Mouse (Mus musculus): ENCODE results near the gene Tmem274. TPM values are rescaled to one million over a fixed set of nuclear protein-coding genes. Genes with fewer than 3 reads are reported as not detected.

The Tmem274 gene
- polyA plus RNA-seq, 1 experiment from 2014 or later, result 0.35 TPM

DNA sequence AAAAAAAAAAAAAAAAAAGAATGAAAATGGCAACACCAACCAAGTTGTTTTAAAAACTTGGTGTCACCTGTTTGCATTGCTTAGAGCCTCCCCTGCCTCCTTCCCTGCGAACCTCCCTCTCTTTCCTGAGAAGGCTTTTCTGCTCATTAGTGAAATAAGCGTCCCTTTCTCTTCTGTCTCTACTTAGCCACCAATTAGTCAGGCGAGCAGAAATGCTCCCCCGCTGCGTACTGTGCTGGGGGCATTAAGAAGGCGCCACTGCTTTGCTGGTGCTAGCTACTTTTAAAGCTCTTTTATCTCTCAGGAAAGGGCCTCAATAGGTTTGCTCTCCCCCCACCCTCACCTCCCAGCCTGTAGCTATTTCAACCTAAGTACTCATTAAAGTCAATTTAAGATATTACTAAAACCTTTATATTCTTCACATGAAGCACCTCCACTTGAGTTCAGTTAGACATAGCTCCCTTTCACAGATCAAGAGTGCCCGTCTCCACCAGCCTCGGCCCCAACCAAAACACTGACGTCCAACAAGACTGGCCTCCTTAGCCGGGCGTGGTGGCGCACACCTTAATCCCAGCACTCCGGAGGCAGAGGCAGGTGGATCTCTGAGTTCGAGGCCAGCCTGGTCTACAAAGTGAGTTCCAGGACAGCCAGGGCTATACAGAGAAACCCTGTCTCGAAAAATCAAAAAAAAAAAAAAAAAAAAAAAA, 28.2 kb downstream of the Tmem274 start:
- peaks cover 3% of the 10 kb centered on the region; the same call in 1 of the 2 replicates for H3K36me3 ChIP-seq
- no peak for ATAC-seq (replicated peaks; ENCODE audit: insufficient number of reproducible peaks, insufficient read depth, low FRiP score, low read depth)
- H3K4me1 ChIP-seq (replicated peaks), result no peaks in the 10 kb centered on the region
- H3K4me3 ChIP-seq, result no peak overlapping the region
- H3K9ac ChIP-seq, result no peak overlapping the region
- 70% methylated on average over 14 of the region's 15 CpGs for WGBS
- H3K27me3 ChIP-seq, result no peaks in the 10 kb centered on the region
- no peak overlapping the region for H3K27ac ChIP-seq
- H3K9me3 ChIP-seq (replicated peaks), result no peaks in the 10 kb centered on the region
- no peak overlapping the region for H3K4me2 ChIP-seq

DNA sequence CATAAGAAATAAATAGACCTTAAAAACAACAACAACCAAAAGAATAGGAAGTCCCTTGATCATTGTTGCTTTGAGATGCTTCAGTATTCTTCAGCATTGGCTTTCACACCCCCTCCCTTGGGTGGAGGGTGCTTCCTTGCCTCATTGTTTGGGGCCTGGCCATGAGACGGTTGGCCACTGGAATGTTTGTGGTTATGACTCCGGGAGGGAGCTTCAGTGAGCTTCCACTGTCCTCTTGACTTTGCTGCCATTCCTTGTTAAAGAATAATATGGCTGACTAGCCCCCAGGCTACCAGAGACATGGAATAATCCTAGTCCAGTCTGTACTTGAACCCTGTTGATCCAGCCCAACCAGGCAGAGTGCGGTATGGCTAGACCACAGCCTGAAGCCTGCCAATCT, 29.7 kb downstream of the Tmem274 start:
- no peaks in the 10 kb centered on the region for H3K27me3 ChIP-seq
- H3K9ac ChIP-seq, result no peak overlapping the region
- ATAC-seq (replicated peaks; ENCODE audit: insufficient number of reproducible peaks, insufficient read depth, low FRiP score, low read depth), result no peak
- no peaks in the 10 kb centered on the region for H3K9me3 ChIP-seq (replicated peaks)
- no peak overlapping the region for H3K27ac ChIP-seq
- H3K36me3 ChIP-seq, result no peaks in the 10 kb centered on the region
- WGBS, result 75% methylated on average over 3 of the region's 3 CpGs
- no peaks in the 10 kb centered on the region for H3K4me1 ChIP-seq (replicated peaks)
- no peak overlapping the region for H3K4me3 ChIP-seq
- H3K4me2 ChIP-seq, result no peak overlapping the region

DNA sequence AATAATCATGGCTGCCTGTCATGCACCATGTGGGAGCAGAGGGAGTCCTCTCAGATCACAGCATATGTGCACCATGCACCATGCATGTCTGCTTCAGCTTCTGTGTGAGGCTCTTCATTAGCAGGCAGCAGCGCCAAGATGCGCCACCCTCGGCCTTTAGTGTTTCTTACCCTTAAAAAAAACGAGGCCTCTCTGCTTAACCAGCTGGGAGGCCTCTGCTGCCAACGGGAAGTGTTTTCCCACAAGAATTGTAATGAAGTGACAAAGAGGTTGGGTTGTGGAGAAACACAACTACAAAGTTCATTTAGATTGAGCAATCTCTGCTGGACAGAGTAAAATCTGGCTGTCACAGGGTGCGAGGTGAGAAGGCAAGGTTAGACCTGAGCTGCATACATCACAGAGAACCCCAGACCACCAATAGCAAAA, 34.1 kb downstream of the Tmem274 start:
- H3K9me3 ChIP-seq (replicated peaks), result no peaks in the 10 kb centered on the region
- H3K4me2 ChIP-seq, result no peak overlapping the region
- 52% methylated on average over 6 of the region's 6 CpGs for WGBS
- H3K4me1 ChIP-seq (replicated peaks), result no peaks in the 10 kb centered on the region
- no peak overlapping the region for H3K27ac ChIP-seq
- no peak overlapping the region for H3K4me3 ChIP-seq
- no peak overlapping the region for H3K9ac ChIP-seq
- no peaks in the 10 kb centered on the region for H3K36me3 ChIP-seq
- ATAC-seq (replicated peaks; ENCODE audit: insufficient number of reproducible peaks, insufficient read depth, low FRiP score, low read depth), result no peak
- H3K27me3 ChIP-seq, result no peaks in the 10 kb centered on the region

DNA sequence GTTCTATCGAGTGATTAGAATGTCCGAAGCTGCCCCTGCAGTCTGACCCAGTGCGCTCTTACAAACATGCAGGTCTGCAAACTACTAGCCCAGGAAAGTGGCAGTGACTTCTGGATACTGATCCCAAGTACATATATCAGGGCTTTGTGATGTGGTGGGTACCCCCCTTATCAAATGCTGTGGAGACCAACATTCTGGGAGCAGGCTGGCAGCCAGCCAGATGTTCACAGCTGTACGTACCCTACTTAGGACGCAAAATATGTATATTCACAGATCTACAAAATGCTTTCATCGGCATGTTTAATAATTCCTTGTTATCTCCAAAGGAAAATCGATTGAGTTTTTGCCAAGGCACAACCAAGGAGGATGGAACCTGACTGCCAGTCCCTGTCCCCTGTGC, 34.9 kb downstream of the Tmem274 start:
- Histone ChIP-seq H3K27ac (no peak overlapping the region), H3K9ac (no peak overlapping the region), H3K4me3 (no peak overlapping the region), H3K27me3 (no peaks in the 10 kb centered on the region), H3K9me3 (replicated peaks) (no peaks in the 10 kb centered on the region), H3K36me3 (no peaks in the 10 kb centered on the region), H3K4me2 (no peak overlapping the region), H3K4me1 (replicated peaks) (no peaks in the 10 kb centered on the region)
- ATAC-seq (replicated peaks; ENCODE audit: insufficient number of reproducible peaks, insufficient read depth, low FRiP score, low read depth), result no peak
- WGBS, result 63% methylated on average over 7 of the region's 7 CpGs

DNA sequence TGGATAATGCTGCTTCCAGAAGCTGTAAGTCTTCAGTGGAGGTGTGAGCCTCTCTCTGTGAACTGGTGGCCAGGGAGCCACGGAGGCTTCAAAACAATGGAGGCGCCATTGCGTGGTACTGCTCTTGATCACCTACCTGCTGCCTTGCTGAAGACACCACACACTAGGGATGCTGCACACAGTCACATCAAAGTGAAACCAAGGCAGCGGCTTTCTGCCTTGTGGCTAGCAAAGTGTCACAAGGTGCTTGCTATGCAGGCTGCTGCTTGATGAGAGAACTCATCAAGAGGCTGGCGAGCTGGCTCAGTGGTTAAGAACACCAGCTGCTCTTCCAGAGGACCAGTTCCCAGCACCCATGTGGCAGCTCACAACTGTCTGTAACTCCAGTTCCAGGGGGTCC, 38.5 kb downstream of the Tmem274 start:
- H3K9ac ChIP-seq, result no peak overlapping the region
- 89% methylated on average over 5 of the region's 5 CpGs for WGBS
- H3K27ac ChIP-seq, result no peak overlapping the region
- H3K27me3 ChIP-seq, result no peaks in the 10 kb centered on the region
- H3K9me3 ChIP-seq (replicated peaks), result no peaks in the 10 kb centered on the region
- H3K36me3 ChIP-seq, result no peaks in the 10 kb centered on the region
- no peak overlapping the region for H3K4me3 ChIP-seq
- peaks cover 13% of the 10 kb centered on the region for H3K4me1 ChIP-seq (replicated peaks)
- H3K4me2 ChIP-seq, result no peak overlapping the region
- ATAC-seq (replicated peaks; ENCODE audit: insufficient number of reproducible peaks, insufficient read depth, low FRiP score, low read depth), result no peak

DNA sequence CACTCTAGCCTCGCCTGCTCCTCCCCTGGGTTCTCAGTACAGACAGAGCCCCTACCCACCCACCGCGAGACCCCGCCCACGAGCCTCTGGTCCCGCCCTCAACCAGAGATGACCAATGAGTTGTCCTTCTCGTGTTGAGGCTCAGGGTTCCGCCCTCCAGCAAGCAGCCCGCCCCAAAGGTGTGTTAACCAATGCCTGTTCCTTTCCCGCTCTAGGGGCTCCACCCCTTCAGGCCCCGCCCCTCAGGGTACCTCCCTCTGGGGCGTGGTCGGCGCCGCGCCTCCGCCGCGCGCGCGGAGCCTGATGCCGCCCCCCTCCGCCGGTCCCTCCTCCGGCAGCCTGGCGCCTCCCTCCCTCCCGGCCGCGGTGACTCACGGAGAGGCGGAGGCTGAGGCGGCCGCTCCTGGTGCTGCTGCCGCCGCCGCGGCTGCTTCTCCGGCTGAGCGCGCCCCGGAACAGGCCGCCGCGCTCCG, 40.7 kb downstream of the Tmem274 start, which contains the start of gene Ctnnbip1:
Ctnnbip1 (plus strand) TSS at position 369 of the 473 bp plus-strand sequence.
- Histone ChIP-seq H3K9me3 (replicated peaks) (no peaks in the 10 kb centered on the region), H3K4me2 (peak within 1 kb of the TSS; percentile 97), H3K9ac (peak within 1 kb of the TSS; percentile 88), H3K27me3 (no peaks in the 10 kb centered on the region), H3K27ac (peak within 1 kb of the TSS; percentile 69), H3K36me3 (no peaks in the 10 kb centered on the region), H3K4me1 (replicated peaks) (peaks cover 18% of the 10 kb centered on the region), H3K4me3 (peak within 1 kb of the TSS; percentile 91)
- peak; percentile 99 for ATAC-seq (replicated peaks; ENCODE audit: insufficient number of reproducible peaks, insufficient read depth, low FRiP score, low read depth)
- 1% methylated on average over 45 of the region's 46 CpGs for WGBS

DNA sequence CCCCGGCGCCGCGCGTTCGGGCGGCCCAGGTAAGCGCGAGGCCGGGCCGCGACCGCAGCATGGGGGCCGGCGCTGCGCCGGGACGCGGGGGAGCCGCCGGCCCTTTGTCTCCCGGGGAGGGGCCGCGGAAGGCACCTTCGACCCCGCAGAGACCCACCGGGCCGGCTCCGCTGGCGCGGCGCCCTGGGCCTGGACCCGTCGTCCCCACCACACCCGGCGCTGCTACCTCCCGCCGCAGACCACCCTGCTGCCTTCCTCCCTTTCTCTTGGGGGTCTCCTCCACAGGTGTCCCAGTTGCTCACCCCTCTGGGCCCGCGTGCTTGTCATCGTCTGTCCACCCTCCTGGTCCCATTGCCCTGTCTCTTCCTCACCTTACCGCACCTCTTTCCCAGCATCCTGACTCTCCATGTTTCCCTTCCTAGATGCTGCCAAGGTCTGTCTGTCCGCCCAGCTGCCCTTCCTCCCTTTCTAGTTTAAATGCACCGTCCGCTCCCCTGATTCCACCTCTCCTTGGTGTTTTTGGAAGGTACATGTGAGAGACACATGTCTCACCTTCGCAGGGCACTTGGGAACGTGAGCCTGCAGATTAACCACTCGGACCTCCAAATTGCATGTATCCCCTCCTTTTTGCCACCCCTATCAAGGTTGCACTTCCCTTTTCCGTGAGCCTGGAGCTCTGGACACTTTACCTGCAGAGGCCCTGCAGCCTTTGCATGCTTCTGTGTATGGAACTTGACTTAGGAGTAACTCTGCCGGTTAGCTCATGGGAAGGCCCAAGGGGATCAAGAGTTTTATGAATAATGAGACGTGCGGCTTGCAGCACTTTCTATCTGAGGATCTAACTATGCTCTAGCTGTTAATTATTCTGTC, 41.4 kb downstream of the Tmem274 start:
- Histone ChIP-seq H3K36me3 (no peaks in the 10 kb centered on the region), H3K27ac (peak overlapping the region; percentile 69), H3K4me2 (peak overlapping the region; percentile 97), H3K4me1 (replicated peaks) (peaks cover 21% of the 10 kb centered on the region), H3K27me3 (no peaks in the 10 kb centered on the region), H3K9ac (peak overlapping the region; percentile 88), H3K4me3 (peak overlapping the region; percentile 91), H3K9me3 (replicated peaks) (no peaks in the 10 kb centered on the region)
- ATAC-seq (replicated peaks; ENCODE audit: insufficient number of reproducible peaks, insufficient read depth, low FRiP score, low read depth), result no peak
- WGBS, result 5% methylated on average over 49 of the region's 52 CpGs

DNA sequence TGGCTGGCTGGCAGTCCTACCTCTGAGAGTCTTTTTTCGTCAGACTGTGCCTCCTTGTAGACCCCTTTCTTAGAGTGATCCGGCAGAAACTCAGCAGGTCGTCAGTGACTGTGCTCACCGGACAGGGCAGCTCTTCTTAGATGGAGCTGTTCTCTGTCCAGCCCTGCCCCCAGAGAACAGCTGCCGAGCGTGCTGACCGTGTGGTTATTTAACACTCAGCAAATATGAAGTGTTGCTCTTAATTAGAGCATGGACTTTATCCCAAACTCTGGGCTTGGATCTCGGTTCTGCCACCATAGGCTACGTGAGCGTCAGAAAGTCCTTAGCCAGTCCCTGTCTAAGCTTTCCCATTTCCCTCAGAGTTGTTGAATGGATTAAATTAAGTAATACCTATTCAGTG, 44.1 kb downstream of the Tmem274 start:
- no peak for ATAC-seq (replicated peaks; ENCODE audit: insufficient number of reproducible peaks, insufficient read depth, low FRiP score, low read depth)
- Histone ChIP-seq H3K9ac (no peak overlapping the region), H3K4me2 (no peak overlapping the region), H3K27ac (no peak overlapping the region), H3K36me3 (no peaks in the 10 kb centered on the region), H3K4me3 (no peak overlapping the region), H3K9me3 (replicated peaks) (no peaks in the 10 kb centered on the region), H3K27me3 (no peaks in the 10 kb centered on the region), H3K4me1 (replicated peaks) (peaks cover 40% of the 10 kb centered on the region)
- 68% methylated on average over 10 of the region's 10 CpGs for WGBS

DNA sequence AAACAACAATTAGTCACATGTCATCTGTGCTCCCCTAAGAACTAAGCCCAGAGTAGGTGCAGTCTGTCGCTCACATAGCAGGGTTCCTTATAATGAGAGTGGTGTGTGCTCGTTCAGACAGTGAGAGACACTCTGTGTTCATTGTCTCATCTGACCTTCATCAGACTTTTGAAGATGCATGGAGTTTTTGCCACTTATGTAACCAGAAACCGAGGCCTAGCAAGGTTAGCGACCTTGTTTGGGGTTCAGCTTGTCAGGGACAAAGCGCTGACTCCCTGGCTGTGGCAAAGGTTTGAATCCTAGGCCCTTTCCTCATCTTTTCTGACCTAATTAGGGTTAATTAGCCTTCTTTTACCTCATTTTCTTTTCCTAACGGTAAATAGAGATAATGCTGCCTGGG, 46.8 kb downstream of the Tmem274 start:
- no peaks in the 10 kb centered on the region for H3K9me3 ChIP-seq (replicated peaks)
- ATAC-seq (replicated peaks; ENCODE audit: insufficient number of reproducible peaks, insufficient read depth, low FRiP score, low read depth), result no peak
- H3K4me3 ChIP-seq, result no peak overlapping the region
- no peak overlapping the region for H3K4me2 ChIP-seq
- H3K4me1 ChIP-seq (replicated peaks), result peaks cover 52% of the 10 kb centered on the region
- no peak overlapping the region for H3K9ac ChIP-seq
- 89% methylated on average over 6 of the region's 6 CpGs for WGBS
- no peaks in the 10 kb centered on the region for H3K36me3 ChIP-seq
- H3K27me3 ChIP-seq, result no peaks in the 10 kb centered on the region
- H3K27ac ChIP-seq, result no peak overlapping the region

DNA sequence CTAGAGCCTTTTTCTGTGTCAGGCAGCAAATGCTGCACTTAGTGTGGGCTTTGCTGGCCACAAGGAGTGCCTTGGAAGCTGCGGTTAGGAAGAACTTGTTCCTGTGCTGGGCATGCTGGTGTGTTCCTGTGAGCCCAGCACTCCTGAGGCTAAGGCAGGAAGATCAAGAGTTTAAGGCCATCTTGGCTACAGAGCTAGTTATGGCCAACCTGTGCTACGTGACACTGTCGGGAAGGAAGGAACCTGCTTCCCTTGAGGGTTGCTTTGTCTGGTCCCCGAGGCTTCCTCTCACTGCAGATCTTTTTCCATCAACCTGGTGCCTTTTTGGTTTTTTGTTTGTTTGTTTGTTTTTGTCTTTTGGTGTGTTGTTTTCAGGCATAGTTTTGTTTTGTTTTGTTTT, 48.0 kb downstream of the Tmem274 start:
- H3K27ac ChIP-seq, result peak overlapping the region; percentile 46; the same call in 1 of the 2 replicates
- ATAC-seq (replicated peaks; ENCODE audit: insufficient number of reproducible peaks, insufficient read depth, low FRiP score, low read depth), result no peak
- no peaks in the 10 kb centered on the region for H3K9me3 ChIP-seq (replicated peaks)
- H3K27me3 ChIP-seq, result no peaks in the 10 kb centered on the region
- no peaks in the 10 kb centered on the region for H3K36me3 ChIP-seq
- H3K9ac ChIP-seq, result no peak overlapping the region
- WGBS, result 73% methylated on average over 4 of the region's 4 CpGs
- no peak overlapping the region for H3K4me2 ChIP-seq
- peaks cover 59% of the 10 kb centered on the region for H3K4me1 ChIP-seq (replicated peaks)
- H3K4me3 ChIP-seq, result no peak overlapping the region

DNA sequence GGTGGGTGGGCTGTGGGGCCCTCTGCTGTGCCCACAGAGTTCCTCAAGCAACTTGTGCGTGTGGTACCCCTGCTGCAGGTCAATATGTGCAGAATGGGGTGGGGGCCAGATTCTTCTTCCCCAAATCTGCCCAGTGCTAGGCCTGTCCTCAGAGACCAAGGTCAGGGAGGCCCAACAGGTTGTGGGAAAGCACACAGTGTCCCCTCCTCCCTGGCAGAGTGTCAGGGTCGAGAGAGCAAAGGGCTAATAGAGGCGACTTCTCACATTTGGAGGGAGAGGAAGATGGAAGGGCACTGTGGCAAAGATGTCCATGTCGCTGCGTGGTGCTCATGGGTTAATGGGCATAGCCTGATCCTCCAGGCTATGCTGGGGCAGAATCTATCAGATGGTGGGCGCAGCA, 48.6 kb downstream of the Tmem274 start:
- ATAC-seq (replicated peaks; ENCODE audit: insufficient number of reproducible peaks, insufficient read depth, low FRiP score, low read depth), result no peak
- Histone ChIP-seq H3K9me3 (replicated peaks) (no peaks in the 10 kb centered on the region), H3K4me3 (no peak overlapping the region), H3K4me1 (replicated peaks) (peaks cover 61% of the 10 kb centered on the region), H3K27me3 (no peaks in the 10 kb centered on the region), H3K27ac (peak overlapping the region; percentile 35; the same call in 1 of the 2 replicates), H3K9ac (0 out of 2 replicates have a peak overlapping the region, but pooled peaks have one; percentile 32), H3K36me3 (no peaks in the 10 kb centered on the region), H3K4me2 (no peak overlapping the region)
- WGBS, result 77% methylated on average over 6 of the region's 6 CpGs
